Comparison of ENCODE assay signal across 25 mouse cellular contexts in genomic region chr12:61607871-61608270, GRCm38 (mm10).
"Had no signal": no experiment of that assay in that cellular context is flagged by ENCODE, and none has a peak within 500 bp of the region (broad histone marks: within the 10 kb centered on the region; RNA-seq: fewer than 3 reads in every experiment).

No protein-coding gene starts in this region.

- H3K27ac ChIP-seq: gastrocnemius, adult 2 months; heart, embryonic 10.5 days; hindbrain, embryonic 10.5 days; hindbrain, embryonic 12.5 days; hindbrain, embryonic 14.5 days; intestine, embryonic 15.5 days; kidney, postnatal 0 days; layer of hippocampus, adult 2 months; left cerebral cortex, adult 2 months; limb, embryonic 10.5 days; limb, embryonic 12.5 days; liver, embryonic 13.5 days; liver, embryonic 15.5 days had no signal

- H3K4me3 ChIP-seq: gastrocnemius, adult 2 months; heart, embryonic 10.5 days; heart, embryonic 12.5 days; hindbrain, embryonic 10.5 days; hindbrain, embryonic 12.5 days; intestine, embryonic 15.5 days; layer of hippocampus, adult 2 months; left cerebral cortex, adult 2 months; limb, embryonic 10.5 days; limb, embryonic 12.5 days; liver, embryonic 13.5 days; liver, embryonic 15.5 days had no signal

- H3K4me2 ChIP-seq: heart, embryonic 12.5 days; hindbrain, embryonic 12.5 days; hindbrain, embryonic 14.5 days; intestine, embryonic 15.5 days; limb, embryonic 12.5 days; liver, embryonic 11.5 days; liver, embryonic 13.5 days; liver, embryonic 15.5 days had no signal

- H3K9me3 ChIP-seq: heart, embryonic 10.5 days; heart, embryonic 12.5 days; hindbrain, embryonic 10.5 days; hindbrain, embryonic 12.5 days; intestine, embryonic 15.5 days; limb, embryonic 10.5 days; limb, embryonic 12.5 days; liver, embryonic 13.5 days; liver, embryonic 15.5 days had no signal

- H3K27me3 ChIP-seq: heart, embryonic 12.5 days; hindbrain, embryonic 12.5 days; intestine, embryonic 15.5 days; limb, embryonic 12.5 days; liver, embryonic 13.5 days; liver, embryonic 15.5 days had no signal

- H3K36me3 ChIP-seq: heart, embryonic 10.5 days; heart, embryonic 12.5 days; hindbrain, embryonic 10.5 days; hindbrain, embryonic 12.5 days; intestine, embryonic 15.5 days; limb, embryonic 10.5 days; limb, embryonic 12.5 days; liver, embryonic 13.5 days; liver, embryonic 15.5 days had no signal

- H3K9ac ChIP-seq: heart, embryonic 12.5 days; hindbrain, embryonic 12.5 days; hindbrain, embryonic 14.5 days; intestine, embryonic 15.5 days; limb, embryonic 12.5 days; liver, embryonic 13.5 days; liver, embryonic 15.5 days; liver, postnatal 0 days had no signal

- H3K4me1 ChIP-seq: heart, embryonic 10.5 days; heart, embryonic 12.5 days; hindbrain, embryonic 10.5 days; hindbrain, embryonic 12.5 days; intestine, embryonic 15.5 days; limb, embryonic 10.5 days; limb, embryonic 12.5 days; liver, embryonic 13.5 days; liver, embryonic 15.5 days had no signal

- ATAC-seq: hindbrain, embryonic 16.5 days; inflammation-experienced regulatory T-cells, adult 6 months; intestine, embryonic 15.5 days; intestine, postnatal 0 days; liver, postnatal 0 days had no signal

- DNase-seq: gastrocnemius, adult 2 months; gastrocnemius, postnatal 10 days; gastrocnemius, postnatal 25 days; heart, adult 18-20 months; heart, postnatal 10 days; heart, postnatal 4 days; liver; liver, embryonic 13.5 days; liver, postnatal 0 days had no signal
